Mouse (Mus musculus): ENCODE results near the gene Thoc6. TPM values are rescaled to one million over a fixed set of nuclear protein-coding genes. Genes with fewer than 3 reads are reported as not detected.

Thoc6 gene
- polyA plus RNA-seq, 1 experiment = 30.1 TPM

DNA sequence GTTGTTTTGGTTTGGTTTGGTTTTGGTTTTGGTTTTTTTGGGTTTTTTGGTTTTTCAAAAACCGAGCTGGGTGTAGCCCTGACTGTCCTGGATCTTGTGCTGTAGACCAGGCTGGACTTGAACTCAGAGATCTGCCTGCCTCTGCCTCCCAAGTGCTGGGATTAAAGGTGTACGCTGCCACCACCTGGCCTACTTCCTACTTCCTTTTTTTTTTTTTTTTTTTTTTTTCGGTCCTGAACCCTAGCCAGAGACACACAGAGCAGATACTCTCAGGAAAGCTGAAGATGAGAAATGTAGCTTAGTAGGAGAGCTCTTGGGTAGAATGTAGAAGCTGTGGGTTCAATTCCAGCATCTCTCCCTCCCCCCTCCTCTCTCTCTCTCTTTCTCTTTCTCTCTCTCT is 15.2 kb downstream of the Thoc6 start:
- no peak for TF ChIP-seq MYOG (IDR thresholded peaks at IDR 0.05; ENCODE audit: control insufficient read depth in 1 of 3, insufficient read depth in 1 of 3, insufficient read length in 2 of 3, low read depth in 2 of 3)
- no peak for TF ChIP-seq USF1 (IDR thresholded peaks at IDR 0.05; ENCODE audit: low read depth)
- no peak for TF ChIP-seq POLR2AphosphoS2 (IDR thresholded peaks at IDR 0.05; ENCODE audit: insufficient read length, low read depth)
- no peak for TF ChIP-seq TCF12 (IDR thresholded peaks at IDR 0.05; ENCODE audit: insufficient read depth, poor library complexity, severe bottlenecking)
- TF ChIP-seq MAX (IDR thresholded peaks at IDR 0.05; ENCODE audit: low read depth) = no peak
- TF ChIP-seq TCF3 (IDR thresholded peaks at IDR 0.05; ENCODE audit: insufficient read length, low read depth) = no peak
- TF ChIP-seq REST (IDR thresholded peaks at IDR 0.05; ENCODE audit: insufficient read depth, insufficient read length) = no peak
- TF ChIP-seq E2F4 (IDR thresholded peaks at IDR 0.05; ENCODE audit: insufficient read depth) = no peak
- no peak for TF ChIP-seq CEBPB (IDR thresholded peaks at IDR 0.05; ENCODE audit: insufficient read depth, poor library complexity, severe bottlenecking)
- H3K27me3 ChIP-seq (ENCODE audit: control insufficient read depth, insufficient read depth, insufficient read length) = no peaks in the 10 kb centered on the region
- no peak overlapping the region for H3K4me2 ChIP-seq (ENCODE audit: low read depth)
- H3K4me3 ChIP-seq = no peak overlapping the region
- no peak overlapping the region for H3ac ChIP-seq (ENCODE audit: control insufficient read depth, insufficient read length)
- no peaks in the 10 kb centered on the region for H3K36me3 ChIP-seq (ENCODE audit: control insufficient read depth, insufficient read depth)
- no peaks in the 10 kb centered on the region for H3K79me2 ChIP-seq (ENCODE audit: control insufficient read depth, insufficient read depth)

- Histone ChIP-seq H3K4me2 (ENCODE audit: low read depth) (no peak overlapping the region), H3K79me2 (ENCODE audit: control insufficient read depth, insufficient read depth) (no peaks in the 10 kb centered on the region)
- no peak for TF ChIP-seq USF1 (IDR thresholded peaks at IDR 0.05; ENCODE audit: low read depth)
- TF ChIP-seq SRF (IDR thresholded peaks at IDR 0.05; ENCODE audit: control insufficient read depth, insufficient read length, low read depth) = no peak
- no peak for TF ChIP-seq TCF12 (IDR thresholded peaks at IDR 0.05; ENCODE audit: insufficient read depth, poor library complexity, severe bottlenecking)
- TF ChIP-seq CEBPB (IDR thresholded peaks at IDR 0.05; ENCODE audit: insufficient read depth, poor library complexity, severe bottlenecking) = no peak
Measured at GRCm38 (mm10) chr17:23654410-23654809, 19.3 kb downstream of the Thoc6 start.

GRCm38 (mm10) chr17:23654001-23654400 is 19.7 kb downstream of the Thoc6 start:
- H3K4me3 ChIP-seq = no peak overlapping the region
- no peaks in the 10 kb centered on the region for H3K36me3 ChIP-seq (ENCODE audit: control insufficient read depth, insufficient read depth)
- H3K27me3 ChIP-seq (ENCODE audit: control insufficient read depth, insufficient read depth, insufficient read length) = no peaks in the 10 kb centered on the region
- TF ChIP-seq TCF12 (IDR thresholded peaks at IDR 0.05; ENCODE audit: insufficient read depth, poor library complexity, severe bottlenecking) = no peak
- H3K4me2 ChIP-seq (ENCODE audit: low read depth) = no peak overlapping the region
- no peak overlapping the region for H3ac ChIP-seq (ENCODE audit: control insufficient read depth, insufficient read length)
- no peaks in the 10 kb centered on the region for H3K79me2 ChIP-seq (ENCODE audit: control insufficient read depth, insufficient read depth)

More at GRCm38 (mm10) chr17:23654410-23654809, 19.3 kb downstream of the Thoc6 start:
- Histone ChIP-seq H3ac (ENCODE audit: control insufficient read depth, insufficient read length) (no peak overlapping the region), H3K4me3 (no peak overlapping the region), H3K27me3 (ENCODE audit: control insufficient read depth, insufficient read depth, insufficient read length) (no peaks in the 10 kb centered on the region), H3K36me3 (ENCODE audit: control insufficient read depth, insufficient read depth) (no peaks in the 10 kb centered on the region)

- no peaks in the 10 kb centered on the region for H3K27me3 ChIP-seq (ENCODE audit: control insufficient read depth, insufficient read depth, insufficient read length)
- H3ac ChIP-seq (ENCODE audit: control insufficient read depth, insufficient read length) = no peak overlapping the region
- H3K4me3 ChIP-seq = no peak overlapping the region
- H3K36me3 ChIP-seq (ENCODE audit: control insufficient read depth, insufficient read depth) = no peaks in the 10 kb centered on the region
- no peak overlapping the region for H3K4me2 ChIP-seq (ENCODE audit: low read depth)
- TF ChIP-seq MYOG (IDR thresholded peaks at IDR 0.05; ENCODE audit: control insufficient read depth in 1 of 3, insufficient read depth in 1 of 3, insufficient read length in 2 of 3, low read depth in 2 of 3) = no peak
- TF ChIP-seq CEBPB (IDR thresholded peaks at IDR 0.05; ENCODE audit: insufficient read depth, poor library complexity, severe bottlenecking) = no peak
- no peak for TF ChIP-seq TCF3 (IDR thresholded peaks at IDR 0.05; ENCODE audit: insufficient read length, low read depth)
- no peak for TF ChIP-seq POLR2A (IDR thresholded peaks at IDR 0.05; ENCODE audit: insufficient read length, low read depth)
- TF ChIP-seq REST (IDR thresholded peaks at IDR 0.05; ENCODE audit: insufficient read depth, insufficient read length) = no peak
- TF ChIP-seq MAX (IDR thresholded peaks at IDR 0.05; ENCODE audit: low read depth) = no peak
- TF ChIP-seq SRF (IDR thresholded peaks at IDR 0.05; ENCODE audit: control insufficient read depth, insufficient read length, low read depth) = no peak
- TF ChIP-seq MYOD1 (IDR thresholded peaks at IDR 0.05; ENCODE audit: control insufficient read depth in 1 of 3, insufficient read length in 2 of 3, low read depth in 2 of 3) = no peak
- TF ChIP-seq POLR2AphosphoS2 (IDR thresholded peaks at IDR 0.05; ENCODE audit: insufficient read length, low read depth) = no peak
- TF ChIP-seq TCF12 (IDR thresholded peaks at IDR 0.05; ENCODE audit: insufficient read depth, poor library complexity, severe bottlenecking) = no peak
- TF ChIP-seq USF1 (IDR thresholded peaks at IDR 0.05; ENCODE audit: low read depth) = no peak
- TF ChIP-seq E2F4 (IDR thresholded peaks at IDR 0.05; ENCODE audit: insufficient read depth) = no peak
- no peaks in the 10 kb centered on the region for H3K79me2 ChIP-seq (ENCODE audit: control insufficient read depth, insufficient read depth)
Measured at GRCm38 (mm10) chr17:23653324-23653723, 20.4 kb downstream of the Thoc6 start.

DNA sequence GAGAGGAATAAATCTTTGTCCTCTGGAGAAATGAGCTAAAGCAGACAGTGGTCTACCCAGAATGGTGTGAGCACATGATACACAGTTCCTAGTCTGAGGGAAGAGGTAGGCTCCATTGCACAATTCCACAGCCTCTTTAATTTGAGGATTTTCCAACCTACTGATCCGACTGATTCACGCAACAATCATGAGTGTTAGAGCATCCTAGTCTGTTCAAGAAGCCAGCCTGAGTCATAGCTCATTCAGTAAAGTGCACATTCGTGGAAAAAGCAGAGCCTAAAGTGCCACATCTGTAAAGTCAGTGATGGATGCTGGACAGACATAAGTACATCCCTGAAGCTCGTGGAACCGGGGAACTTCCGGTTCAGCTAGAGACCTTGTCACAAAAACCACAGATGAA is 22.3 kb downstream of the Thoc6 start:
- H3ac ChIP-seq (ENCODE audit: control insufficient read depth, insufficient read length) = no peak overlapping the region
- H3K4me2 ChIP-seq (ENCODE audit: low read depth) = no peak overlapping the region
- H3K79me2 ChIP-seq (ENCODE audit: control insufficient read depth, insufficient read depth) = no peaks in the 10 kb centered on the region
- no peak overlapping the region for H3K4me3 ChIP-seq
- TF ChIP-seq MYOG (IDR thresholded peaks at IDR 0.05; ENCODE audit: control insufficient read depth in 1 of 3, insufficient read depth in 1 of 3, insufficient read length in 2 of 3, low read depth in 2 of 3) (no peak), POLR2AphosphoS2 (IDR thresholded peaks at IDR 0.05; ENCODE audit: insufficient read length, low read depth) (no peak), CEBPB (IDR thresholded peaks at IDR 0.05; ENCODE audit: insufficient read depth, poor library complexity, severe bottlenecking) (no peak), REST (IDR thresholded peaks at IDR 0.05; ENCODE audit: insufficient read depth, insufficient read length) (no peak), TCF3 (IDR thresholded peaks at IDR 0.05; ENCODE audit: insufficient read length, low read depth) (no peak), MAX (IDR thresholded peaks at IDR 0.05; ENCODE audit: low read depth) (no peak), E2F4 (IDR thresholded peaks at IDR 0.05; ENCODE audit: insufficient read depth) (no peak), TCF12 (IDR thresholded peaks at IDR 0.05; ENCODE audit: insufficient read depth, poor library complexity, severe bottlenecking) (no peak), USF1 (IDR thresholded peaks at IDR 0.05; ENCODE audit: low read depth) (no peak), MYOD1 (IDR thresholded peaks at IDR 0.05; ENCODE audit: control insufficient read depth in 1 of 3, insufficient read length in 2 of 3, low read depth in 2 of 3) (no peak)
- H3K36me3 ChIP-seq (ENCODE audit: control insufficient read depth, insufficient read depth) = no peaks in the 10 kb centered on the region
- H3K27me3 ChIP-seq (ENCODE audit: control insufficient read depth, insufficient read depth, insufficient read length) = peaks cover 10% of the 10 kb centered on the region
